Mouse (Mus musculus) natural killer cell, adult 2 months (primary cell): Measurements from ENCODE around the gene Olfr1062.
"Not testable (repeated sequence)": the region's sequence is repeated elsewhere in the genome, so short reads cannot be mapped to it uniquely, and the experiment has no call there.

Experiments used
- DNase-seq, 2 experiments: peaks; one replicate each; pipeline ENCODE4 v3.0.0; 2022; ENCODE audit warnings: low spot score in 2 of 2

The Olfr1062 gene

GRCm38 (mm10) chr2:86426649-86427048, at the start of gene Olfr1062:
Gene Olfr1062, minus strand, starts transcription at chr2:86426749.
- DNase-seq = not testable (repeated sequence)

DNA sequence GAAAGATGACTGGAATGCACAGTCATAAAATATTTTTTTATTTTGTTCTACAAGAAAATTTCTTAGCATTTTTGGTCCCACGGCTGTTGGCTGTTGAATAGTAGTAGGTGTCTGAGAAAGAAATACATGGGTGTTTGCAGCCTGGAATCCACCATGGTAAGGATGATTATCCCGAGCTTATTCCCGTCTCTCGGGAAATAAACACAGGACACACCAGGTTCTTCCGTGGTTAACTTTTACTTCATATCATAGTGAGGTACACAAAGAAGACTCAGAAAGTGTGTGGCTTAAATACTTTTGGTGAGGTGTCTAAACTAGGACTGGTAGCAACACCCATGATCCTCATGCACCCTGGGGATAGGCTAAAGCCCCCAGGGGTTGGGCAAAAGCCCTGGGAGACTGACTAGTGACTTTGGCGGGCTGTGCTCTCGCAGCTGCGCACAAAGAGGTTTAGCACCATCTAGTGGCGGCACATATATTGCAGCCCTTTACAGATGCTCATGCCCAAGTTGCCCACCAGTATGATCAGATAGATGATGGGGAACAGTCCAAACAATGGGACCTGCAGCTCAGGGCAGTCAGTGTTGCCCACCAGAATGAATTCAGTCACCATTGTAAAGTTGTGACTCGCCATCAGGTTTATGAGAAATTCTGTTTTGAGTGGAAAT, 38.0 kb upstream of the Olfr1062 start:
- DNase-seq = no peak

DNA sequence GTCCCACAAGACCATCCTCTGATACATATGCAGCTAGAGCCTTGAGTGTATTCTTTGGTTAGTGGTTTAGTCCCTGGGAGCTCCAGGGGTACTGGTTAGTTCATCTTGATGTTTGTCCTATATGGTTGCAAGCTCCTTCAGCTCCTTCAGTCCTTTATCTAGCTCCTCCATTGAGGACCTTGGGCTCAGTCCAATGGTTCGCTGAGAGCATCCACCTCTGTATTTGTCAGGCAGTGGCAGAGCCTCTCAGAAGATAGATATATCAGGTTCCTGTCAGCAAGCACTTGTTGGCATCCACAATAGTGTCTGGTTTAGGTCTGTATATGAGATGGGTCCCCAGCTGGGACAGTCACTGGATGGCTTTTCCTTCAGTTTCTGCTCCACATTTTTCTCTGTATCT, 33.9 kb upstream of the Olfr1062 start:
- DNase-seq = no peak

GRCm38 (mm10) chr2:86456169-86456568, 29.6 kb upstream of the Olfr1062 start, which contains the start of gene Olfr1066:
Gene Olfr1066, minus strand, starts transcription at chr2:86456269.
- no peak for DNase-seq

DNA sequence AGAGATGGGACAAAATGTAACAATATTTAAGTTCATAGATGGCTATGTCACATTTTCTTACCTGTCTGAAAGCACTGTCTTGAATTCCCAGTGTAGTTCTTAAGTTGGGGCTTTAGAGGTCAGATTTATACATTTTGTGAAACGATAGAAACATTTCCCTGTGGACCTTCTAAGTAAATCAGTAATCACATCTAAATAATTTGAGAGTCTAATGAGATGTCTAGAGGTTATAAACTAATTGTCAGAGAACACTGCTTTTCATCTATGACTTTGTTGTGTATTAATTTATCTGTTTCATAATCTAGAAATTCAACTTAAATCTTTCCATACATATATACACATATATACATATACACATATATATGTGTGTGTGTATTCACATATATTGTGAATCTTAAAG, 23.9 kb upstream of the Olfr1062 start, which contains the start of gene Olfr1065:
TSS of gene Olfr1065 (minus strand) at position 101 of the 400 bp plus-strand sequence.
- not testable (repeated sequence) for DNase-seq

- not testable (repeated sequence) for DNase-seq
Observed at GRCm38 (mm10) chr2:86442101-86442500, 15.6 kb upstream of the Olfr1062 start.

DNA sequence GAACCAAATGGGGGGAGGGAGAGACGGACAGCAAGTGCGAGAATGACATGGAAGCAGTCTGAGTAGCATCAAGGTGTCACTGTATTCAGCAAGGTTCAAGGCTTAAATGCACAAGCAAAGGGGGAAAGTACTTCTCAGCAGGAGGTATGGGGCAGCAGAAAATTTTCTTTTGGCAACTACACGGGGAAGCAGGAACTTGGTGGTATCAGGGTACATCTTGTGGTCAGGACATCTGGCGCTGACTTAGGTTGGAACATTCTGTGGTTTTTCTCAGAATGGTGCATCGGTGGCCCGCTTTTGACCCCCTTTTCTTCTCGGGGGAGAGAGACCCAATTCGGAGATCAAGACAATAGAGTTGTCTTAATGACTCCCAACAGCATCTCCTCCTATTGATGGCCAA, 2.0 kb upstream of the Olfr1062 start:
- DNase-seq = not testable (repeated sequence)

- DNase-seq = no peak
Observed at GRCm38 (mm10) chr2:86413950-86414349, 12.6 kb downstream of the Olfr1062 start, which contains the start of gene Olfr1061. Gene Olfr1061, minus strand, starts transcription at chr2:86414050.

- no peak for DNase-seq
Observed at GRCm38 (mm10) chr2:86395114-86395513, 31.4 kb downstream of the Olfr1062 start.

GRCm38 (mm10) chr2:86388461-86388860, 38.1 kb downstream of the Olfr1062 start, which contains the start of gene Olfr1058:
Gene Olfr1058, minus strand, starts transcription at chr2:86388561.
- not testable (repeated sequence) for DNase-seq

GRCm38 (mm10) chr2:86378293-86378692, 48.3 kb downstream of the Olfr1062 start, which contains the start of gene Olfr1057:
Gene Olfr1057, minus strand, starts transcription at chr2:86378393.
- no peak for DNase-seq
